Mouse (Mus musculus): ENCODE measurements at regions not wholly inside any gene's neighbourhood (a gene's known extent, or its start where the extent isn't known, plus 50 kb on each side); places are given as distances from the start of the nearest gene placed in this dataset.
"Not testable (repeated sequence)": the region's sequence is repeated elsewhere in the genome, so short reads cannot be mapped to it uniquely, and the experiment has no call there.

DNA sequence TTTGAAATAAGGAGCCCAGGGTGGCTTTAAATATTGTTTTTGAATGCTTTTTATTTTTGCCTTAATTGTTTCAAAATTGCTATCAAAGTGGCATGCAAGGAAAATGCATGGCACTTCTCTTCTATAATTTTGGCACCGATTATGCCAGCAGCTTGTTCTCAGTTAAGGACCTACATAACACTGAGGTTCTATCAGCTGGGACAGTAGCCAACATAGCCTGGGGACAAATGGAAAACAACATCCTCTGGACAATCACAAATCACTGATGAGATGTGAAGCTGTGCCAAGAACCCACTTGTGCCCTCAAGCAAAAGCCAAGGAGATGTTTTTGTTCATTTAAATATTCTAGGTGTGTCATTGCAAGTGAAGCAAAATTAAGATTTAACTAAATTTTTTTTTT, 364.9 kb downstream of the 4931400O07Rik start:
- not testable (repeated sequence) for H3K27ac ChIP-seq; H3K36me3 ChIP-seq (ENCODE audit: insufficient read depth, low read length); H3K4me1 ChIP-seq (ENCODE audit: insufficient read depth, low read length); H3K4me2 ChIP-seq (ENCODE audit: low read depth, low read length); H3K4me3 ChIP-seq (ENCODE audit: low read length); H3K9me3 ChIP-seq (ENCODE audit: low read length); H3K9ac ChIP-seq (replicated peaks; ENCODE audit: low read length); ATAC-seq; H3K27me3 ChIP-seq (ENCODE audit: insufficient read depth, low read length)
- WGBS = 56% methylated on average over 1 of the region's 1 CpGs
- peak; percentile 31 for DNase-seq (ENCODE audit: low spot score)

Measured in hindbrain, postnatal 0 days (tissue).